Mouse (Mus musculus): ENCODE results near the gene Otud5. TPM values are rescaled to one million over a fixed set of nuclear protein-coding genes. Genes with fewer than 3 reads are reported as not detected.
A peak's percentile ranks its signal among the peaks of the same experiment; 100 is the strongest.

The Otud5 gene
- polyA plus RNA-seq, 1 experiment from 2014 or later, result 44.7 TPM

MicroRNAs within 50 kb of the gene (microRNA counts, 519-probe panel; counts per million panel counts)
- microRNA mmu-miR-1198, result 1,978 counts per million, percentile 22 among the panel's probes with 10 or more counts

Small RNAs within 50 kb of the gene (microRNA-seq; reads per million reads assigned to microRNA genes)
- gene Mir1198, result 26.3 reads per million, percentile 36 among the genes with 10 or more reads in this experiment

Other genes starting within 250 kb of the Otud5 start
- 28.0 and 29.0 TPM in 2 replicates for gene Ccdc22, start 235.8 kb upstream of the Otud5 start, polyA plus RNA-seq (2015; fragmentation: Nextera tagmentation; extraction: Ambion mirVana)
- gene Cacna1f, start 234.3 kb upstream of the Otud5 start, polyA plus RNA-seq (2015; fragmentation: Nextera tagmentation; extraction: Ambion mirVana), result 0.04 TPM in 1 of 2 replicates, not detected in the other
- gene Syp, start 202.9 kb upstream of the Otud5 start, polyA plus RNA-seq (2015; fragmentation: Nextera tagmentation; extraction: Ambion mirVana), result 7.3 and 7.5 TPM in 2 replicates
- gene Prickle3, start 184.1 kb upstream of the Otud5 start, polyA plus RNA-seq (2015; fragmentation: Nextera tagmentation; extraction: Ambion mirVana), result 10.7 and 10.8 TPM in 2 replicates
- 223 and 255 TPM in 2 replicates for gene Plp2, start 170.0 kb upstream of the Otud5 start, polyA plus RNA-seq (2015; fragmentation: Nextera tagmentation; extraction: Ambion mirVana)
- gene Magix, start 160.1 kb upstream of the Otud5 start, polyA plus RNA-seq (2015; fragmentation: Nextera tagmentation; extraction: Ambion mirVana), result 0.54 and 0.74 TPM in 2 replicates
- 33.0 and 34.9 TPM in 2 replicates for gene Gpkow, start 144.2 kb upstream of the Otud5 start, polyA plus RNA-seq (2015; fragmentation: Nextera tagmentation; extraction: Ambion mirVana)
- 32.0 and 32.5 TPM in 2 replicates for gene Wdr45, start 127.0 kb upstream of the Otud5 start, polyA plus RNA-seq (2015; fragmentation: Nextera tagmentation; extraction: Ambion mirVana)
- 1.5 TPM in 1 of 2 replicates, not detected in the other for gene Gm45208, start 119.1 kb upstream of the Otud5 start, polyA plus RNA-seq (2015; fragmentation: Nextera tagmentation; extraction: Ambion mirVana)
- 58.3 and 60.9 TPM in 2 replicates for gene Praf2, start 112.9 kb upstream of the Otud5 start, polyA plus RNA-seq (2015; fragmentation: Nextera tagmentation; extraction: Ambion mirVana)
- 16.0 and 22.2 TPM in 2 replicates for gene Ccdc120, start 90.5 kb upstream of the Otud5 start, polyA plus RNA-seq (2015; fragmentation: Nextera tagmentation; extraction: Ambion mirVana)
- gene Tfe3, start 78.8 kb upstream of the Otud5 start, polyA plus RNA-seq (2015; fragmentation: Nextera tagmentation; extraction: Ambion mirVana), result 26.2 and 29.9 TPM in 2 replicates
- 38.9 and 42.4 TPM in 2 replicates for gene Gripap1, start 51.6 kb upstream of the Otud5 start, polyA plus RNA-seq (2015; fragmentation: Nextera tagmentation; extraction: Ambion mirVana)
- 1.4 and 1.5 TPM in 2 replicates for gene Kcnd1, start 19.1 kb upstream of the Otud5 start, polyA plus RNA-seq (2015; fragmentation: Nextera tagmentation; extraction: Ambion mirVana)
- 10.3 and 15.9 TPM in 2 replicates for gene Pim2, start 36.9 kb downstream of the Otud5 start, polyA plus RNA-seq (2015; fragmentation: Nextera tagmentation; extraction: Ambion mirVana)
- gene Slc35a2, start 42.7 kb downstream of the Otud5 start, polyA plus RNA-seq (2015; fragmentation: Nextera tagmentation; extraction: Ambion mirVana), result 39.0 and 39.4 TPM in 2 replicates
- gene Pqbp1, start 57.9 kb downstream of the Otud5 start, polyA plus RNA-seq (2015; fragmentation: Nextera tagmentation; extraction: Ambion mirVana), result 110 and 111 TPM in 2 replicates
- 141 and 148 TPM in 2 replicates for gene Timm17b, start 58.0 kb downstream of the Otud5 start, polyA plus RNA-seq (2015; fragmentation: Nextera tagmentation; extraction: Ambion mirVana)
- not detected in 2 replicates for gene Gm10491, start 66.5 kb downstream of the Otud5 start, polyA plus RNA-seq (2015; fragmentation: Nextera tagmentation; extraction: Ambion mirVana)
- not detected in 2 replicates for gene Gm10490, start 68.2 kb downstream of the Otud5 start, polyA plus RNA-seq (2015; fragmentation: Nextera tagmentation; extraction: Ambion mirVana)
- 13.0 and 13.2 TPM in 2 replicates for gene Pcsk1n, start 78.5 kb downstream of the Otud5 start, polyA plus RNA-seq (2015; fragmentation: Nextera tagmentation; extraction: Ambion mirVana)
- not detected in 2 replicates for gene Eras, start 87.2 kb downstream of the Otud5 start, polyA plus RNA-seq (2015; fragmentation: Nextera tagmentation; extraction: Ambion mirVana)
- 19.9 and 22.4 TPM in 2 replicates for gene Hdac6, start 106.5 kb downstream of the Otud5 start, polyA plus RNA-seq (2015; fragmentation: Nextera tagmentation; extraction: Ambion mirVana)
- gene Gata1, start 136.7 kb downstream of the Otud5 start, polyA plus RNA-seq (2015; fragmentation: Nextera tagmentation; extraction: Ambion mirVana), result 4.2 and 9.7 TPM in 2 replicates
- 1.2 and 1.3 TPM in 2 replicates for gene Glod5, start 177.1 kb downstream of the Otud5 start, polyA plus RNA-seq (2015; fragmentation: Nextera tagmentation; extraction: Ambion mirVana)
- gene Suv39h1, start 233.4 kb downstream of the Otud5 start, polyA plus RNA-seq (2015; fragmentation: Nextera tagmentation; extraction: Ambion mirVana), result 46.3 and 47.4 TPM in 2 replicates
- 0.48 and 1.2 TPM in 2 replicates for gene Was, start 249.1 kb downstream of the Otud5 start, polyA plus RNA-seq (2015; fragmentation: Nextera tagmentation; extraction: Ambion mirVana)

All from stomach, embryonic 15.5 days (tissue).